Mouse (Mus musculus) olfactory bulb, adult 2 months (tissue): ENCODE measurements around the gene Focad. TPM values are rescaled to one million over a fixed set of nuclear protein-coding genes. Genes with fewer than 3 reads are reported as not detected.

Source experiments
- H3K27ac ChIP-seq: fragments of 200-500 bp; 2 replicates; pipeline ENCODE4 v1.5.1; 2012; ENCODE audit warnings: low read depth, low read length; ENCODE audit not compliant: insufficient read depth
- H3K4me1 ChIP-seq: fragments of 200-500 bp; 2 replicates; pipeline ENCODE4 v1.6.1; 2012; ENCODE audit warnings: low read length; ENCODE audit not compliant: control insufficient read depth, insufficient read depth
- H3K4me3 ChIP-seq: fragments of 200-500 bp; 2 replicates; pipeline ENCODE4 v1.5.1; 2012; ENCODE audit warnings: mild to moderate bottlenecking, low read depth, low read length, moderate library complexity; ENCODE audit not compliant: insufficient read depth
- CTCF ChIP-seq: fragments of 200-500 bp; IDR thresholded peaks from 2 replicates; pipeline ENCODE4 v1.5.1; 2012; ENCODE audit warnings: low read depth, mild to moderate bottlenecking, low read length, moderate library complexity; ENCODE audit not compliant: insufficient read depth
- POLR2A ChIP-seq: fragments of 200-500 bp; IDR thresholded peaks from 2 replicates; pipeline ENCODE4 v1.6.1; 2012; ENCODE audit warnings: mild to moderate bottlenecking, low read depth, low read length, moderate library complexity; ENCODE audit not compliant: insufficient read depth
- WGBS: fragments of 180-500 bp; shearing (Covaris S2); methylation state at CpG from one replicate; pipeline ENCODE4 v1.1.7; 2018; 5-methylcytosine and 5-hydroxymethylcytosine counted together
- polyA plus RNA-seq: library from polyadenylated mRNA; stranded (reverse); fragments of >200 nt; gene quantifications from 2 replicates; pipeline ENCODE4 v1.2.4, GENCODE M21; 2012; ENCODE audit warnings: low replicate concordance; ENCODE audit not compliant: missing spikeins, insufficient read depth, insufficient read length

Focad gene
- polyA plus RNA-seq, 1 experiment: not detected

GRCm38 (mm10) chr4:88338130-88338529 is 243.7 kb downstream of the Focad start:
- Histone ChIP-seq H3K4me1 (peaks cover 2% of the 10 kb centered on the region; the same call in 1 of the 2 replicates), H3K27ac (no peak overlapping the region), H3K4me3 (no peak overlapping the region)
- TF ChIP-seq POLR2A (no peak), CTCF (no peak)
- 35% methylated on average over 5 of the region's 5 CpGs for WGBS

- 64% methylated on average over 11 of the region's 11 CpGs for WGBS
- TF ChIP-seq POLR2A (no peak), CTCF (no peak)
- Histone ChIP-seq H3K27ac (no peak overlapping the region), H3K4me3 (no peak overlapping the region), H3K4me1 (no peaks in the 10 kb centered on the region)
Observed at GRCm38 (mm10) chr4:88344468-88344867, 250.0 kb downstream of the Focad start.

GRCm38 (mm10) chr4:88345065-88345464 is 250.6 kb downstream of the Focad start:
- WGBS: 57% methylated on average over 4 of the region's 4 CpGs
- Histone ChIP-seq H3K27ac (no peak overlapping the region), H3K4me1 (no peaks in the 10 kb centered on the region), H3K4me3 (no peak overlapping the region)
- no peak for TF ChIP-seq CTCF
- no peak for TF ChIP-seq POLR2A

GRCm38 (mm10) chr4:88345938-88346337 is 251.5 kb downstream of the Focad start:
- TF ChIP-seq POLR2A (no peak), CTCF (no peak)
- H3K4me1 ChIP-seq: no peaks in the 10 kb centered on the region
- no peak overlapping the region for H3K27ac ChIP-seq
- no peak overlapping the region for H3K4me3 ChIP-seq
- 59% methylated on average over 8 of the region's 8 CpGs for WGBS

- H3K4me3 ChIP-seq: no peak overlapping the region
- no peak overlapping the region for H3K27ac ChIP-seq
- no peaks in the 10 kb centered on the region for H3K4me1 ChIP-seq
- TF ChIP-seq POLR2A (no peak), CTCF (no peak)
- 5% methylated on average over 4 of the region's 4 CpGs for WGBS
Observed at GRCm38 (mm10) chr4:88350910-88351309, 256.5 kb downstream of the Focad start.

- no peak for TF ChIP-seq POLR2A
- TF ChIP-seq CTCF: no peak
- H3K27ac ChIP-seq: no peak overlapping the region
Observed at GRCm38 (mm10) chr4:88356652-88357051, 262.2 kb downstream of the Focad start.

GRCm38 (mm10) chr4:88357431-88357830 is 263.0 kb downstream of the Focad start:
- no peak for TF ChIP-seq POLR2A
- TF ChIP-seq CTCF: no peak
- WGBS: 85% methylated on average over 3 of the region's 3 CpGs
- H3K4me3 ChIP-seq: no peak overlapping the region
- no peak overlapping the region for H3K27ac ChIP-seq
- H3K4me1 ChIP-seq: no peaks in the 10 kb centered on the region

More at GRCm38 (mm10) chr4:88356652-88357051, 262.2 kb downstream of the Focad start:
- Histone ChIP-seq H3K4me3 (no peak overlapping the region), H3K4me1 (no peaks in the 10 kb centered on the region)
- 50% methylated on average over 2 of the region's 2 CpGs for WGBS

- Histone ChIP-seq H3K4me1 (no peaks in the 10 kb centered on the region), H3K27ac (no peak overlapping the region; the same call in 1 of the 2 replicates), H3K4me3 (no peak overlapping the region)
- no peak for TF ChIP-seq CTCF
- TF ChIP-seq POLR2A: no peak
- WGBS: 72% methylated on average over 6 of the region's 6 CpGs
Observed at GRCm38 (mm10) chr4:88369951-88370350, 275.5 kb downstream of the Focad start.

GRCm38 (mm10) chr4:88370819-88371218 is 276.4 kb downstream of the Focad start:
- 84% methylated on average over 8 of the region's 8 CpGs for WGBS
- no peak overlapping the region for H3K4me3 ChIP-seq
- TF ChIP-seq POLR2A (no peak), CTCF (no peak)
- no peaks in the 10 kb centered on the region for H3K4me1 ChIP-seq
- no peak overlapping the region for H3K27ac ChIP-seq
